Mouse (Mus musculus) frontal cortex, postnatal 36 days (tissue): ENCODE data around the gene 4930404N11Rik.

Source experiments
- DNase-seq, 2 experiments: peaks; one replicate each; pipeline ENCODE4 v3.0.0; 2022; ENCODE audit warnings: low spot score in 2 of 2

The 4930404N11Rik gene

DNA sequence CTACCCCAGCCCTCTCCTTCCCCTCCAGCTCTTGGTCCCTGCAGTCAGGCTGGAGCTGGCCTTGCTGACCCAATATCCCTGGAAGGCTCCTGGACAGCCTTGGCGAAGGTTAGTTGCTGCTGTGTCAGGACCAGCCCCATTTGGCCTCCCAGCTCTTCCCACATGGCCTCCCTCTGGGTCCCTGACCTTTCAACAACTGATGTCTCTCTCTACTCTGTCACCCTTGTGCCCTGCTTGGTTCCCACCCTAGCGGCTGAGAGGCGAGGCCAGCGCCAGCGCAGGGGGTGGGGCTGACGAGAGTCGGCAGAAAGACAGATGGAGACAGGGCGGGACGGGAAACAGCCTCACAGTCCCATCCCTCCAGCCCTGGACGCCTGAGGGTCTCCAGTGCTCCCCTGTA lies 37.2 kb downstream of the 4930404N11Rik start, which contains the start of gene Tbxa2r:
TSS of gene Tbxa2r (plus strand) at position 346 of the 400 bp plus-strand sequence.
- no peak for DNase-seq

DNA sequence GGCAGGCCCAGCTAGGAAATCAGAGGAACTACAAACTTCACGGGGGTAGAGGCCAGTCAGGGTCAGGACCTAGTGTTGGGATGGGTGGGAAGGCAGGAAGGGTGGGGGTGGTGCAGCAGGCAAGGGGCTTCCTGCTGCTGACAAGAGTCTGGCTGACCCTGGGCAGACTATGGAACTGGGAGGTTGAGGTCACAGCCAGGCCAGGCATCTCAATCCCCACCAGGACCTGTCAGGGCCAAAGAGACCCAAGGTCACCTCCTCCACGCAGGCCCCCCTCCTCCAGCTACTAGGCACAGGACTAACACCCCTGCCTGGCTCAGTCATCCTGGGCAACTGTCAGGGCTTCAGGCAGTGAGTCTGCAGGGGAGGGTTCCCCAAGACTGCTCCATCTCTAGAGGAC lies 37.7 kb downstream of the 4930404N11Rik start:
- DNase-seq = no peak

DNA sequence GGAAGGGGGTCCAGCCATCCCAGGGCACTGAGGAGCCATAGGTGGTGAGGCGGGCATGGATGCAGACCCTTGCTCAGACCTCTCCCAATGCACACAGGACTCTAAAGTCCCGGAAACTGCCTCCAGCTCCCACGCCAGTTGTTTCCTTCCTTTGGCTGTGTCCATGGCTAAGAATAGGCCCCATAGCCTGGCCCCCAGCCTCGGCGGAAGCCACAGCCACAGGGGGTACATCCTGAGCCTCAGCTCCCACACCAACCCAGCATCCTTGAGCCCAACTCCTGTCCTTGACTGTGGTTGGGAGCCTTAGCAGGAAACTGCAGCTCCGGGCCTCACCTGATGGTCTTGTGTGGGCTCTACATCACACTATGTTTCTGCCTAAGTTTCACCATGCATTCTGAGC lies 38.8 kb downstream of the 4930404N11Rik start:
- no peak for DNase-seq

DNA sequence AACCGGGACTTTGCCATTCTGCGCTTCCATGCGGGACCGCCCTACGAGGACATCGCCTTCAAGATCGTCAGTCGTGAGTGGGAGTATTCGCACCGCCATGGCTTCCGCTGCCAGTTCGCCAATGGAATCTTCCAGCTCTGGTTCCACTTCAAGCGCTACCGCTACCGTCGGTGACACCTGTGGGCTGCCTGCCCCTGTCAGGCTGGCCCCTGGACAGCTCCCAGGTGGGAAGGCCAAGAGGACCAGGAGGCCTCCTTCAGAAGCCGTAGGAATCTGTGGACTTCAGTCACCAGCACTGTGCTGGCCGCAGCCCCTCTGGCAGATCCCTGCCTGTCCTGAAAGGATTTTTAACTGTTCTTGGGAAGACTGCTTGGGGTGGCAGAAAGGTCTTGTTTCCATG lies 39.8 kb downstream of the 4930404N11Rik start:
- DNase-seq = no peak

DNA sequence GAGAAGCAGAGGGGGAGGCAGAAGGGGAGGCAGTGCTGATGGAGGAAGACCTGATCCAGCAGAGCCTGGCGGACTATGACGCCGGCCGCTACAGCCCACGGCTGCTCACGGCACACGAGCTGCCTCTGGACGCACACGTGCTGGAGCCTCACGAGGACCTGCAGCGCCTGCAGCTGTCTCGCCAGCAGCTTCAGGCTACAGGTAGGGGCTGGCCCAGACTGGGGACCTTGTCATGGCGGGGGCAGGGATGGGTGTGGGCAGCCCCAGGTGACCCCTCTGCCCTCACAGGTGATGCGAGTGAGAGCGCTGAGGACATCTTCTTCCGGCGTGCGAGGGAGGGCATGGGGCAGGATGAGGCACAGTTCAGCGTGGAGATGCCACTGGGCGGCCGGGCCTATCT lies 40.4 kb downstream of the 4930404N11Rik start:
- DNase-seq = no peak

DNA sequence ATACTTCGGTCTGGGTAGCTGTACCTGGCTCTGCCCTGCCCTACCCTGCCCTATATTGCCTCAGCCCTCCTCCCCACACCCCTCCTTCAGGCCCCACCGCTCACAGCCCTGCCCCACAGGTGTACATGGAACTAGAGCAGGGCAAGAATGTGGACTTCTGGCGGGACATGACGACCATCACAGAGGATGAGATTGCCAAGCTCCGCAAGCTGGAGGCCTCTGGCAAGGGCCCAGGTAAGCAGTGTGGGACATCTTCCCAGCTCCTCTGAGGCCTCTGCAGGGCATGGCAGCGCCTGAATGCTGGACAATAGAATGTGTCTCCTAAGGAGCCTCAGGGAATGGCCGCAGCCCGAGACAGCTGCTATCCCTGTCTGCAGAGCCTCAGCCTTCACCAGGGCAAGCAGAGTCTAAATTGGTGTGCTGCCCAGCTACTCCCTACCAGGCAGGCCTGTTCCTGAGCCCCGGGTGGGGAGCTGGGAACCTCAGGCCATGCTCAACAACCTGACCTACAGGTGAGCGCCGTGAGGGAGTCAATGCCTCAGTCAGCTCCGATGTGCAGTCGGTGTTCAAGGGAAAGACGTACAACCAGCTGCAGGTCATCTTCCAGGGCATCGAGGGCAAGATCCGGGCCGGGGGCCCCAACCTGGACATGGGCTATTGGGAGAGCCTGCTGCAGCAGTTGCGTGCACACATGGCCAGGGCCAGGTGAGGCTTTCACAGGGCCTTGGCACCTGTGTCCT lies 41.7 kb downstream of the 4930404N11Rik start:
- no peak for DNase-seq

DNA sequence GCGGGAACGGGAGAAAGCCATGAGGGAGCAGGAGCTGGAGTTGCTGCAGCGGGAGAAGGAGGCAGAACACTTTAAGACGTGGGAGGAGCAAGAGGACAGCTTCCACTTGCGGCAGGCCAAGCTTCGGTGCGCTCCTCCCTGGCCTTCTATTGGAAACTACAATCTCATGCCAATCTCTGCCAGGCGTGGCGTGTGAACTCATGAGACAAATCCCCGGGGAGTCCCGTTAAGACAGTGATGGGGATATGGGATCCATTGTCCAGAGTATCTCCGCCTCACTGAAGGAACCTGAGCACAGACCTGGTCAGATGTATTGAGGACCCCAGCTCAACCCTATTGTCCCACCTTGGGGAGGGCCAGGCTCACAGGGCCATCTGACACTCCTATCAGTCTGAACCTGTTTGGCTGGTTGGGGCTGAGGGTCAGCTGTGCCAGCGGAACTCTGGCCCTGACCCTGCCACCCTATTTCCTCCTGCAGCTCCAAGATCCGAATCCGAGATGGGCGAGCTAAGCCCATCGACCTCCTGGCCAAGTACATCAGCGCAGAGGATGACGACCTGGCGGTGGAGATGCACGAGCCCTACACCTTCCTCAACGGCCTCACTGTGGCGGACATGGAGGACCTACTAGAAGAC lies 42.4 kb downstream of the 4930404N11Rik start:
- no peak for DNase-seq

DNA sequence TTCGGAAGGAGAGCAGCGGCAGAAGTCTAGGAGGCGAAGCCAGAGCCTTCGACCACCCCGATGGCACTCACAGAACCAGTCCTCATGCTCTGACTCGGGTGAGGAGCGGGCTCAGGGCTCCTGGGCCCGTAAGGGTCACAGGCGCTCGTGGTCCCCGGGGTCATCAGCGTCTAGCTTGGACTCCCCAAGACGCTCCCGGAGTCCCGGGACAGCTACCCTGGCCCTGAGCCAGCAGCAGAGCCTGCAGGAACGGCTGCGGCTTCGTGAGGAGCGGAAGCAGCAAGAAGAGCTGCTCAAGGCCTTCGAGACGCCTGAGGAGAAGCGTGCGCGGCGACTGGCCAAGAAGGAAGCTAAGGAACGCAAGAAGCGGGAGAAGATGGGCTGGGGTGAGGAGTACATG lies 43.2 kb downstream of the 4930404N11Rik start:
- DNase-seq = no peak

DNA sequence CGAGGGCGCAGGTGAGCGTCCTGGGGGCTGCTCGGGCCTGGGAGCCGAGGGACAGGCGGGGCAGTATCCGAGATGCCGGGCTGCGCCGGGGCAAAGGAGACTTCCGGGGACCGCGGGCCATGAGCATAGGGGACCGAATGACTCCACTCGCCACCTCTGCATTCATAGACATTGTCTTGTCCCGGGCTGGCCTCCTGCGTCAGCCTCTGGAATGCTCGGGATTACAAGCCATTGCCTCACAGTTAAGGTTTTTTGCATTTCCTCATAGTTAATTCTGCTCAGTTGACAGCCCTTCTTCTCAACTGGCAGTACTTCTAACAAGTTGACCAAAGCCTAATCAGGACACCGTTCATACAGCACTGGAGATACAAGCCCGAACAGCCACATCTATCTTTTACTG lies 44.2 kb downstream of the 4930404N11Rik start:
- DNase-seq = no peak

DNA sequence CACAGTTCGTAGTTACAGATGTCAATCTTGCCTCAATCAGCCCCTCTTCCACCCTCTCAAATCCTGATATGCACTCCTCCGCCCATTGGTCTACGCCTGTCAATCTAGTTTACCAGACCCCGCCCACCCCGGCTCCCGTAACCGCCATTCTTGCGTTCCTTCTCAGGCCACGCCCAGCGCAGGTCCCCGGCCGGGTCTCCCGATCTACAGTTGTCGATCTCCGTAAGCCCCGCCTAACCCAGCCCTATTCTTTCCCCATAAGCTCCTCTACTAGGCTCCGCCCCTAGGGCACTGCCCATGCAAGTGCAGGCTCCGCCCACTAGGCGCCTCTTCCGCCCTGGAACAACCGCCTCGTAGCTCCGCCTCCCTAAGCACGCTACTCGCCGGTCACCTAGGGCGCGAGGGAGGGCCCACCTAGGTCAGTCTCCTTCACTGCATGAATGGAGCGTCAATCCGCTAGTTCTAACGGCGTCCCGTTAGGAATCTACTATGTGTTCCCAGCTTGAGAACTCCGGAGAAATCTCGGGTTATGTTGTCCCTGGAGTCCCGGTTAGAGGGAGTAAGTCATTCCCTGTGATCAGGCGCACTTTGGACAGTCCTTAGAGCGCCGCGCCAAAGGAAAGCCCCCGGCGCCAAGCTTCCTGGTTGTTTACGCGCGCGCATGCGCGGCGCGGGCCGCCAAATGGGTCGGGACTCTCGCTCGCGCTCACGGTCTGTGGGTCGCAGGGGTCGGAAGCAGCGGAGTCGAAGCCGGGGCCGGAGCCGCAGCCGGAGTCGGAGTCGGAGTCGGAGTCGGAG lies 44.9 kb downstream of the 4930404N11Rik start, which contains the start of gene Cactin:
TSS of gene Cactin (plus strand) at position 554 of the 798 bp plus-strand sequence.
- peak; percentile 98 to 99 for DNase-seq

DNA sequence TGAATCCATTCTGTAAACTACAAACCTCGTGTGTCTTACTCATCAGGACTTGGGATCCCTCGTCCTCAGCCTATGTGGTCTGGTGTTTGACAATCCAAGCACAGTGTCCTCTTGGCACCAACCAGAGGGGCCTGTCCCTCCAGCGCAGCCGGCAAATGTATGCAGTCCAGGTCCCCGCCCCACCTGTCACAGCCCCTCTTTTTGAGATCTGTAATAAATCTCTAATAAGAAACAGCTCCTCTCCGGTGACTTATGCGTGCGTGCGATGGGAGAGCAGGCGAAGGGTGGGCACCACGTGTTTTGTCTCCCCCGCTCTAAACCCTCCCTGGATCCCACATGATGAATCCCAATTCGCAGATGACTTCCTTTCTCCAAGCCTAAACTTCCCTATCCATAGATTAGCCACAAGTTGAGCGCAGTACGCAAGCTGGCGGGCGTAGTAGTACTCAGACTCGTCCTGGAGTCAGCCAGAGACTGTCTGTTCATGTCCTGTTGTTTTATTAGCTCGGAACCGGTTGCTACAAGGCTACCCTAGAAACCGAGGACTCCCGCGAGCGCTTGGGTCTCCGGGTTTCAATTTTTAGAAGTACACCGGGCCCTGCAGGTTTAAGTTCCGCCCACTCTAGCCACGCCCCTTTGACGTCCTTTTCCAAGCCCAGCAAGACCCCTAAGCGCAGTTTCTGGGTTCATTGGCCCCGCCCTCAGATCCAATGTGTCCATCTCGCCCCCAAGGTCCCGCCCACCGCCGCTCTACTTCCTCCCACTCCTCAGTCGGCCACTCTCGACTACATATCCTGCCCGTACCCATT lies 45.7 kb downstream of the 4930404N11Rik start:
- DNase-seq = no peak

DNA sequence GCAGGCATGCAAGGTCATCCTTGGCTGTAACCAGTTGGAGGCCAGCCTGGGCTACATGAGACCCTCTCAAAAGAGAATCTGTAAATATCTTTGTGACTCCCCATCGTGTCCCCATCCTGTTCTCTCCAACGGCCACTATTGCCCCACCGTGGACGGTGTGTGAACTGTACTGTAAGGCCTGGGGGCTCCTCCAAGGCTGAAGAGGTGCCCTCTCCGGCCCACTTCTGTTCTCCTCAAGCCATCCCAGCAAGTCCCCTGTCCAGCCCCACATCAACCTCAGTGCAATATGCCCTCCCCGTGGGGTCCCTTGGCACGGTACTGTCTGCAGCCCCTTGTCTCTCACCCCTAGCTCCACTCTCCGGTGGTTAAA lies 46.3 kb downstream of the 4930404N11Rik start:
- peak in 1 of 2 experiments; percentile 17 for DNase-seq

DNA sequence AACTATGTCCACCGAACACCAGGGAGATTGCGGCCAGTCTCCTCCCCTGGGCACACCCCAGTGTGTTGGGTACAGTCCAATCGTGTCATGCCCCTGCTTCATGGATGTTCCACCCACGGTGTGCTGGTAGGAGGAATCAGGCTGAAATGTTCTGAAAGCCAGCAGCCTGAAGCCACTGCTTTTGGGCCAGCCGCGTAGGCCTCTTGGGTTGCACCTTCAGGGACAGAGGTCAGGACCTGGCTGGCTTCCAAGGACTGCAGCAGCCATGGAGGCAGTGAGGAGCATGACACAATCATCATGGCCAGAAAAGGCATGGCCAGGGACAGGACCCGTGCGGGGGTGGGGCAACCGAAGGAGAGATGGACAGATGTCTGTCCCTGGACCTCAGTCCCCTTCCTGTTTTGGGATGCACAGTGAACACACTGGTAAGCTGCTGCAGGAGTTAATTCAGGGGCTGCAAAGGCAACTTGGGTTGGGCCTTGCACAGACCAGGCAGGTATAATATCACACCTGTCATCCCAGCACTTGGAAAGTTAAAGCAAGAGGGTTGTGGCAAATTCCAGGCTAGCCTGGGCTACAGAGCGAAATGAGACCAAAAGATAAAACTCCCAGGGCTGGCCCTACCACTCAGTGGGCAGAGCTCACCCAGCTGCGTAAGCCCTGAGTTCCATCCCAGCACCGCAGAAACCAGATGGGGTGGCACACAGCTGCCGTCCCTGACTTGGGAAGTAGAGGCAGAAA lies 46.9 kb downstream of the 4930404N11Rik start:
- no peak for DNase-seq

DNA sequence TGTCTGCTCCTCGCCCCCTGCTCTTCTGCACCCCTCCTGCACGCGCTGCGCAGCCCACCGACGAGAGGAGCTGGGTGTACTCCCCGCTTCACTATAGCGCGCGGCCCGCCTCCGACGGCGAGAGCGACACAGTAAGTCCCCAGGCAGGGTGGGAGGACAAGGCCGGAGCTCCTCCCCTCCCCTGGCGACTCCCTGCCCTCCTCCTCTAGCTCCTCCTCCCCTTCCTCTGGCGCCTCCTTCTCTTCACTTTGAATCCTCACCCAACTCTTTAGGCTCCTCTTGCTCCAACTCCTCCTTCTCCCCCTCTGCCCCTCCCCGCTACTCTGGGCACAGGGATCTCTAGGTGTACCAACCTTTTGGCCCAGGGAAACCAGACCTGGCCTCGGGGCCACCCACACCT lies 48.3 kb downstream of the 4930404N11Rik start:
- no peak for DNase-seq

DNA sequence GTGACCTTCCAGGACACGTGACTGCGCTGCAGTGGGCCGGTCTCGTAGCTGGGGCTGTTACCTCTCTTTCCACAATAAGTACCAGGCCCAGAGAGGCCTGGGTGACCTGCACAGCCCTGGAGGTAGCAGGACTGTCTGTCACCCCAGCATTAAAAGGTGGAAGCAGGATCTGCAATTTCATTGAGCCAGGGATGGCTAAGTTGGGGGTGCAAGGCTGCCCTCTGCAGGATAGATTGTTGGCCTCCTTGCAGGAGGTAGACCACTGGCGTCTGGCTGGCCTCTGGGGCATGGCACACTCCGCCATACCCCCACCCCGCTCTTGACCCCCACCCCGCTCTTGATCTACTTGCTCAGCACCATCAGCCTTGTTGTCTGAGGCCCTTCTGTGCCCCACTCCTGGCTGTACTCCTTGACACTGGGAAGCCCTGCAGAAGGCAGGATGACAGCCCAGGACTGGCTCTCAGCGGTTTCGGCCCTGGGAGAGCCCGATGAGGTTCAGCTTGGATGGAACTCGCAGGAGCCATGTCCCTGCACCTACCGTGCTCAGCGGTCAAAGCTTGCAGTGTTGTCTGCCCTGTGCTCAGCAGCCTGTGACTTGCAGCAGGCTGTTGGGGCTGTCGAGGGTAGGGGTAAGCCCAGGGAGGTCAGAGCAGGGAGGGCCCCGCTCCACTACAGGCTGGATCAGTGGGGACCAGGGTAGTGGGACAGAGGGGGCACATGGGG lies 49.1 kb downstream of the 4930404N11Rik start:
- no peak for DNase-seq

DNA sequence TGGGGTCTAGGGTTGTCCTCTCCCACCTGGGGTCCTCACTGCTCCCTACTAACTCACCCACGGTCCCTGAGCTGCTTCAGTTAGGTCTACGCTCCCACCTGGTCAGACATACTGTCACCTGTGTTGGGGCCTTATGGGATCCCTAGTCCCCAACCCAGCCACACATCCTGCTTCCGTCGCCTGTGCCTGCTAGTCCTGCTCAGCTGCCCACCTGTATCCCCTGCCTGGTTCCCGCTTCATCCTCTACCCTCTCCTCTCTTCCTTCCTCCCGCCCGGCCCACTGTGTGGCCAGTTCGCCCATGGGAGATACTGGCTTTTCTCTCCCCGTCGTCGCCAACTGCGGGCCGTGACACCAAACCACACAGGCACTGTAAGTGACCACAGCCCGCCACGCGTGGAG lies 50.0 kb downstream of the 4930404N11Rik start:
- no peak for DNase-seq

DNA sequence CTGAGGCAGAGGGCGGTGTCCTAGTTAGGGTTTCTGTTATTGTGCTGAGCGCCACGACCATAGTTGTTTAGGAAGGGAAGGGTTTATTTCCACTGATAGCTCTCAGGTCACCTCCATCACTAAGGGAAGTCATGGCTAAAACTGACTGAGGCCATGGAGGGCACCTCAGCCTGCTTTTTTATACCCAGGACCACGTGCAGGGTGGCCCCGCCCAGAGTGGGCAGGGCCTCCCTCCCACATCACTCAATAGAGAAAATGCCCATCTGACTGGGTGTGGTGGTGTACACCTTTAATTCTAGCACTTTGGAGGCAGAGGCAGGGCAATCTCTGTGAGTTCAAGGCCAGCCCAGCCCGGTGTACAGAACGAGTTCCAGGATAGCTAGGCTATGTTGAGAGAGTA lies 51.4 kb downstream of the 4930404N11Rik start:
- no peak for DNase-seq

DNA sequence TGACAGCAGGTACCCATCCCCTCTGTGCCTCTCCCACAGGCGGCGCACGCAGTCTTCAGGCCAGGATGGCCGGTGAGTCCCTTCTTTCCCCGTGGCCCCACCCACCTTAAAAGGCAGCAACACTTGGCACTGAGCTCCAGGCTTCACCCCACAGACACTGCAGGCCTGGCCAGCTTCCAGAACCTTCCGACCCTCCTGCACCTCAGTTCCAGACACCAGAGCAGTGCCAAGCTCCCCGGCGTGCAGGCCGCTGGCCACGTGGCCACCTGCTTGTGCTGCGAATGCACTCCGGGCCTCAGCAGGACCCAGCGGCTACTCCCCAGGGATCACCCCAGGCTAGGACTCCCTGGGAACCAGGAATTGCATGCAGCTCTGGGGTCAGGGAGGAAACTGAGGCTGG lies 52.0 kb downstream of the 4930404N11Rik start:
- DNase-seq = no peak
